Mouse (Mus musculus) G1E (cell line): ENCODE results near the gene Itga4. TPM values are rescaled to one million over a fixed set of nuclear protein-coding genes. Genes with fewer than 3 reads are reported as not detected.
A peak's percentile ranks its signal among the peaks of the same experiment; 100 is the strongest.

Experiments
- ATAC-seq: 2 replicates; pipeline ENCODE4 v1.8.0; 2016; ENCODE audit warnings: mild to moderate bottlenecking; ENCODE audit not compliant: insufficient number of reproducible peaks, poor library complexity, low FRiP score, severe bottlenecking; ENCODE audit errors: extremely low read depth
- DNase-seq: peaks from one replicate; pipeline ENCODE4 v3.0.0; 2012; ENCODE audit warnings: low spot score
- H3K27me3 ChIP-seq: 2 replicates; pipeline ENCODE4 v1.6.1; 2012; ENCODE audit warnings: mild to moderate bottlenecking, low read length, inconsistent platforms; ENCODE audit not compliant: insufficient read depth
- H3K36me3 ChIP-seq: replicated peaks from 2 replicates; pipeline ENCODE3; 2012; ENCODE audit warnings: mild to moderate bottlenecking, inconsistent platforms
- H3K4me1 ChIP-seq: 2 replicates; pipeline ENCODE4 v1.6.1; 2012; ENCODE audit warnings: low read depth, low read length, inconsistent platforms, mixed read lengths; ENCODE audit not compliant: insufficient read depth
- H3K4me3 ChIP-seq: 2 replicates; pipeline ENCODE4 v1.5.1; 2012; ENCODE audit warnings: low read depth, mild to moderate bottlenecking, inconsistent platforms, low read length, moderate library complexity, mixed read lengths
- H3K9me3 ChIP-seq: replicated peaks from 2 replicates; pipeline ENCODE4 v1.6.1; 2012; ENCODE audit warnings: inconsistent platforms
- CTCF ChIP-seq: IDR thresholded peaks from 2 replicates; pipeline ENCODE4 v1.5.1; 2012; ENCODE audit warnings: low read depth, low read length, inconsistent platforms, mixed read lengths
- GATA1 ChIP-seq: IDR thresholded peaks from 2 replicates; pipeline ENCODE4 v1.6.1; 2012; ENCODE audit warnings: borderline replicate concordance, low read length, inconsistent platforms, mixed read lengths
- GATA2 ChIP-seq: IDR thresholded peaks from 2 replicates; pipeline ENCODE4 v1.6.1; 2012; ENCODE audit warnings: low read depth, low read length, inconsistent platforms, borderline replicate concordance
- POLR2AphosphoS5 ChIP-seq: IDR thresholded peaks from 2 replicates; pipeline ENCODE4 v1.6.1; 2012; ENCODE audit warnings: low read depth, low read length, inconsistent platforms; ENCODE audit not compliant: insufficient replicate concordance
- TAL1 ChIP-seq: conservative IDR thresholded peaks from 2 replicates; pipeline ENCODE4 v1.6.1; 2012; ENCODE audit warnings: low read depth, low read length, inconsistent platforms, mixed read lengths
- polyA plus RNA-seq: library from polyadenylated mRNA; stranded (reverse); fragments of >175 nt; gene quantifications from 2 replicates; pipeline ENCODE4 v1.2.3, GENCODE M21; 2012
- total RNA-seq, 2 experiments: library from RNA; stranded (forward) in 1 of 2; stranded (reverse) in 1 of 2; fragments of 200-1000 nt in 1 of 2; fragments of >200 nt in 1 of 2; fragmentation: Nextera tagmentation in 1 of 2; gene quantifications; 2 replicates each; pipeline ENCODE4 v1.2.3; 2014 to 2017

Itga4 gene
- total and polyA plus RNA-seq, 3 experiments, result 19.1 to 232 (median 111) TPM

- peaks cover 47% of the 10 kb centered on the region for H3K36me3 ChIP-seq
- H3K9me3 ChIP-seq, result no peaks in the 10 kb centered on the region
- no peaks in the 10 kb centered on the region for H3K27me3 ChIP-seq
- ATAC-seq, result peak; percentile 37
- H3K4me1 ChIP-seq, result peaks cover 61% of the 10 kb centered on the region
- no peak for DNase-seq
- TF ChIP-seq CTCF (no peak), TAL1 (peak; percentile 68)
- peak overlapping the region; percentile 57; the same call in 1 of the 2 replicates for H3K4me3 ChIP-seq
These were observed 4.1 kb downstream of the Itga4 start for GRCm38 (mm10) chr2:79259326-79259725.

- Histone ChIP-seq H3K4me1 (peaks cover 69% of the 10 kb centered on the region), H3K4me3 (no peak overlapping the region), H3K27me3 (no peaks in the 10 kb centered on the region), H3K9me3 (no peaks in the 10 kb centered on the region), H3K36me3 (peaks cover 55% of the 10 kb centered on the region)
- DNase-seq (no peak), ATAC-seq (no peak)
- TF ChIP-seq GATA2 (no peak), CTCF (peak; percentile 69)
These were observed 10.4 kb downstream of the Itga4 start for GRCm38 (mm10) chr2:79265665-79266064.

DNA sequence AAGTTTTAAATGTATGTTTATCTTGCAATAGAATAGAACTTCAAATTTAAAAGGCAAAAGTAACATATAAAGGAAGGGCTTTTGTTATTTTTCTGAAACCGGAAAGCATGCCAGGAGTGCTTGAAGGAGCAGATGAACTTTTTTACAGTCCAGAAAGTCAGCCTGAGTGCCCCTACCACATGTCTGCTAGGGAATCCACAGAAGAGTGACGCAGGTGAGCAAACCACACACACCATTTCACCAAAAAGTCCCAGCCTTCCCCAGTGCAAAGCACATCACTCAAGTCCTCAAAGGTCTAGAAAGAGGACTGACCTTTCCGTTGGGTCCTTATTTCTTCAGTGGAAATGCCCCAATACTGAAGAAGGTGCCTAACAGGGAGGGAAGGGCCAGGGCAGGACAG is 11.3 kb downstream of the Itga4 start:
- Histone ChIP-seq H3K27me3 (no peaks in the 10 kb centered on the region), H3K9me3 (no peaks in the 10 kb centered on the region), H3K4me1 (peaks cover 75% of the 10 kb centered on the region), H3K4me3 (no peak overlapping the region), H3K36me3 (peaks cover 56% of the 10 kb centered on the region)
- no peak for TF ChIP-seq POLR2AphosphoS5
- no peak for TF ChIP-seq GATA1
- no peak for TF ChIP-seq CTCF
- no peak for TF ChIP-seq TAL1
- no peak for ATAC-seq
- no peak for DNase-seq

DNA sequence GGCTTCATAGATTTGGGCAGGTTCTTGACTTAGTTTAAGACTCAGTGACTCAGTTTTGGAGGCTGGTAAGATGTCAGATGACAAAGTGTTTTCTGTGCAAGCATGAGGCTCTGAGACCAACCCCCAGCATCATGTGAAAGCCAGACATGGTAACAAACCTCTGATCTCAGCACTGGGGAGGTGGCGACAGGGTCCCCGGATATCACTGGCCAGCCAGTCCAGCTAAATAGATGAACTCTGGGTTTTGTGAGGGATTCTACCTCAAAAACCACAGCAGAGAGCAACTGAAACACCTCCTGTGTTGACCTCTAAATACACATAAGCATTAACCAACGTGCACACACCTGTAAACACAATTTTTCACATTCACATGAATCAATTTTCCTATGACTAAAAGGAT is 12.0 kb downstream of the Itga4 start:
- H3K27me3 ChIP-seq, result no peaks in the 10 kb centered on the region
- ATAC-seq (no peak), DNase-seq (no peak)
- TF ChIP-seq CTCF (no peak), GATA1 (no peak), POLR2AphosphoS5 (no peak), TAL1 (no peak), GATA2 (no peak)
- H3K4me1 ChIP-seq, result peaks cover 77% of the 10 kb centered on the region
- H3K36me3 ChIP-seq, result peaks cover 53% of the 10 kb centered on the region
- no peak overlapping the region for H3K4me3 ChIP-seq
- H3K9me3 ChIP-seq, result no peaks in the 10 kb centered on the region

DNA sequence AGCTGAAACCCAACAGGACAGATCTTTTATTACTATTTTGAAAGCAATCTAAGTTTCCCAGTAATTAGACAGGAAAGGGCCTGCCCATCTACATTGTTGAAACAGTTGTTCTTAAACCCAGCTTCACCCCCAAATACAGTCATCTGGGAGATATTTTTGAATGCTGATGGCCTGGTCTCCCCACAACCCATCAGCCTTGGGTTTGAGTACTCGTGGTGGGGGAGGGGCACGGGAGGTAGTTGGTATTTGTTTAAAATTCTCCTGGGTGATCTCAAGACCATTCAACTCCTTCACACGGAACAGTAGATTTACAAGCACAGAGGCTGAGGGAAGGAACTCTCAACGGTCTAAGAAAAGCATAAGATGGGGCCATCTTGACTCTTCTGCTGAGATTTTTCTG is 13.6 kb downstream of the Itga4 start:
- no peaks in the 10 kb centered on the region for H3K9me3 ChIP-seq
- ATAC-seq (no peak), DNase-seq (no peak)
- H3K27me3 ChIP-seq, result no peaks in the 10 kb centered on the region
- peaks cover 55% of the 10 kb centered on the region for H3K36me3 ChIP-seq
- TF ChIP-seq GATA2 (no peak), POLR2AphosphoS5 (no peak), CTCF (no peak), GATA1 (no peak)
- H3K4me1 ChIP-seq, result peaks cover 71% of the 10 kb centered on the region
- no peak overlapping the region; the same call in 1 of the 2 replicates for H3K4me3 ChIP-seq

DNA sequence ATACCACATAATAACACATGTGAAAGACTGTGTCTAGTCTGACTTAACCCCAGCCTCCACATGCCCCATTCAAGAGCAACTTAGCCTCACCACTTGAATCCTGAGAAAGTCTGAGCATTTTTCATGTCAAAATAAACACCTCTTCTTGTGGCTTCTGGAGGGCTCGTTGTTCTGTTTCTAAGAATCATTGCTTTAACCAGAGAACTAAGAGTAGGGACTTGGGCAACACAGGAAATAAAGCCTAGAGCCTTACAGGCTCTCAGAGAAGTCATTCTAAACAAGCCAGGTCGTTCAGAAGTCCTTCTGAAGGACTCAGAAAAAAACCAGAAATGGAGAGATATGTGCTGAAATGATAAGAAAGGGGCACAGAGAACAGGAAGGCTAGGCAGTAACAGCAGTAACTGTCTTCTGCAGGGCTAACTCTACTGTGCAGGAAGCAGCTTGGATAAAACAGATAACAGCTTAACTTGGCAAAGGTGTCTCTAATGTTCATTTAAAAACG is 14.9 kb downstream of the Itga4 start:
- peaks cover 61% of the 10 kb centered on the region for H3K36me3 ChIP-seq
- H3K9me3 ChIP-seq, result no peaks in the 10 kb centered on the region
- ATAC-seq (peak; percentile 93), DNase-seq (peak; percentile 28)
- peaks cover 72% of the 10 kb centered on the region for H3K4me1 ChIP-seq
- no peaks in the 10 kb centered on the region for H3K27me3 ChIP-seq
- peak; percentile 91 for TF ChIP-seq TAL1
- no peak; the same call in 1 of the 2 replicates for TF ChIP-seq GATA2
- no peak for TF ChIP-seq POLR2AphosphoS5
- TF ChIP-seq CTCF, result no peak
- no peak for TF ChIP-seq GATA1
- peak overlapping the region; percentile 37; the same call in 1 of the 2 replicates for H3K4me3 ChIP-seq

GRCm38 (mm10) chr2:79271838-79272237 is 16.6 kb downstream of the Itga4 start:
- ATAC-seq, result no peak
- Histone ChIP-seq H3K4me1 (peaks cover 72% of the 10 kb centered on the region), H3K36me3 (peaks cover 66% of the 10 kb centered on the region), H3K27me3 (no peaks in the 10 kb centered on the region), H3K4me3 (no peak overlapping the region), H3K9me3 (no peaks in the 10 kb centered on the region)
- no peak for TF ChIP-seq CTCF
- DNase-seq, result no peak
